Mouse (Mus musculus) kidney, adult 2 months (tissue): ENCODE measurements around the gene Mbd5.

ENCODE experiments used
- CTCF ChIP-seq: fragments of 200-500 bp; conservative IDR thresholded peaks from 2 replicates; pipeline ENCODE4 v1.5.1; 2011; ENCODE audit warnings: low read depth, mild to moderate bottlenecking, control low read depth, low read length, moderate library complexity, mixed read lengths; ENCODE audit not compliant: insufficient read depth, insufficient read length
- POLR2A ChIP-seq: fragments of 200-500 bp; IDR thresholded peaks from one replicate; pipeline ENCODE4 v1.6.1; 2011; ENCODE audit warnings: low read depth, low read length, control low read depth

DNA sequence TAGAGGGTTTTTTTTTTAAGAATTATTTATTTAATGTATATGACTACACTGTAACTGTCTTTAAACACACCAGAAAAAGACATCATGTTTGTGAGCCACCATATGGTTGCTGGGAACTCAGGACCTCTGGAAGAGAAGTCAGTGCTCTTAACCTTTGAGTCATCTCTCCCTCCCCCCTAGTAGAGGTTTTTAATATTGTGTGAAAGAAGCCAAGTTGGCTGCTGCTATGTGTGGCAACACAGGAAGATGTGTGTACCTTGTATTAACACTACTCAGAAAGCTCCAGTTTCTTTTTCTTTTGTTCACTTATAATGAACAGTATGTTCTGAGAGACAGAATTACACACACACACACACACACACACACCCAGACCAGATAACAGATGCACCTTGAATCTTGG, 334.3 kb downstream of the Mbd5 start:
- TF ChIP-seq CTCF (no peak), POLR2A (no peak)
